Mouse (Mus musculus) stomach, postnatal 0 days (tissue): Measurements from ENCODE around the gene Adamtsl1. TPM values are rescaled to one million over a fixed set of nuclear protein-coding genes. Genes with fewer than 3 reads are reported as not detected.

Experiments used
- ATAC-seq: fragments of 200-750 bp; cut with Nextera tagmentation; 2 replicates; pipeline ENCODE4 v1.8.0; 2017; ENCODE audit not compliant: low FRiP score, low TSS enrichment
- DNase-seq: peaks from one replicate; pipeline ENCODE4 v3.0.0-alpha.2; 2016; ENCODE audit warnings: low spot score
- H3K27ac ChIP-seq: fragments of 300-500 bp; sonication (generic); replicated peaks from 2 replicates; pipeline ENCODE4 v1.5.1; 2014; ENCODE audit warnings: mild to moderate bottlenecking, control low read depth
- H3K27me3 ChIP-seq: fragments of 300-500 bp; sonication (generic); 2 replicates; pipeline ENCODE4 v1.6.1; 2014; ENCODE audit warnings: low read length; ENCODE audit not compliant: control insufficient read depth, insufficient read depth
- H3K36me3 ChIP-seq: fragments of 300-500 bp; sonication (generic); 2 replicates; pipeline ENCODE4 v1.6.1; 2014; ENCODE audit warnings: low read length, mixed read lengths; ENCODE audit not compliant: control insufficient read depth, insufficient read depth
- H3K4me1 ChIP-seq: fragments of 300-500 bp; sonication (generic); replicated peaks from 2 replicates; pipeline ENCODE4 v1.6.1; 2014; ENCODE audit warnings: antibody characterized with exemption; ENCODE audit not compliant: control insufficient read depth, insufficient read depth
- H3K4me2 ChIP-seq: fragments of 300-500 bp; sonication (generic); replicated peaks from 2 replicates; pipeline ENCODE4 v1.6.1; 2014; ENCODE audit warnings: low read depth, mild to moderate bottlenecking, control low read depth, moderate library complexity
- H3K4me3 ChIP-seq: fragments of 300-500 bp; sonication (generic); 2 replicates; pipeline ENCODE4 v1.5.1; 2014; ENCODE audit warnings: low read depth, low read length, control low read depth
- H3K9ac ChIP-seq: fragments of 300-500 bp; sonication (generic); 2 replicates; pipeline ENCODE4 v1.6.1; 2014; ENCODE audit warnings: mild to moderate bottlenecking, low read length, control low read depth, mixed read lengths
- H3K9me3 ChIP-seq: fragments of 300-500 bp; sonication (generic); 2 replicates; pipeline ENCODE4 v1.6.1; 2016; ENCODE audit warnings: low read length; ENCODE audit not compliant: control insufficient read depth
- CTCF ChIP-seq: IDR thresholded peaks from 2 replicates; pipeline ENCODE4 v1.5.1; 2016; ENCODE audit warnings: antibody characterized with exemption, low read depth, mild to moderate bottlenecking, moderate library complexity
- EP300 ChIP-seq: optimal IDR thresholded peaks from 2 replicates; pipeline ENCODE3; 2016; ENCODE audit warnings: antibody characterized with exemption
- WGBS: fragments of 180-500 bp; shearing (Covaris S2); extraction: QIAGEN DNeasy Blood & Tissue Kit; methylation state at CpG from one replicate; pipeline ENCODE4 v1.1.7; 2014; 5-methylcytosine and 5-hydroxymethylcytosine counted together
- polyA plus RNA-seq: library from polyadenylated mRNA; unstranded; fragments of >200 nt; fragmentation: Nextera tagmentation; extraction: Ambion mirVana; gene quantifications from 2 replicates; pipeline ENCODE4 v1.2.1, GENCODE M21; 2015

The Adamtsl1 gene
- polyA plus RNA-seq, 1 experiment from 2014 or later = 7.3 TPM

GRCm38 (mm10) chr4:85783768-85784379 lies 269.9 kb downstream of the Adamtsl1 start:
- DNase-seq (no peak), ATAC-seq (no peak)
- H3K4me1 ChIP-seq = no peaks in the 10 kb centered on the region
- H3K4me3 ChIP-seq = no peak overlapping the region
- no peak overlapping the region for H3K27ac ChIP-seq
- H3K9me3 ChIP-seq = no peaks in the 10 kb centered on the region
- H3K4me2 ChIP-seq = no peak overlapping the region
- no peak for TF ChIP-seq CTCF
- no peak for TF ChIP-seq EP300
- 25% methylated on average over 6 of the region's 6 CpGs for WGBS
- H3K27me3 ChIP-seq = no peaks in the 10 kb centered on the region
- H3K9ac ChIP-seq = no peak overlapping the region
- no peaks in the 10 kb centered on the region for H3K36me3 ChIP-seq

GRCm38 (mm10) chr4:85784428-85784827 lies 270.5 kb downstream of the Adamtsl1 start:
- WGBS = 46% methylated on average over 4 of the region's 4 CpGs
- DNase-seq = no peak

GRCm38 (mm10) chr4:85790226-85790625 lies 276.3 kb downstream of the Adamtsl1 start:
- ATAC-seq = no peak
- H3K36me3 ChIP-seq = no peaks in the 10 kb centered on the region
- H3K27ac ChIP-seq = no peak overlapping the region
- no peak for DNase-seq
- no peak overlapping the region for H3K4me3 ChIP-seq
- H3K9me3 ChIP-seq = no peaks in the 10 kb centered on the region
- H3K9ac ChIP-seq = no peak overlapping the region
- H3K4me1 ChIP-seq = no peaks in the 10 kb centered on the region
- no peak overlapping the region for H3K4me2 ChIP-seq
- 61% methylated on average over 2 of the region's 2 CpGs for whole genome bisulfite sequencing
- no peaks in the 10 kb centered on the region for H3K27me3 ChIP-seq
- TF ChIP-seq CTCF (no peak), EP300 (no peak)

More at GRCm38 (mm10) chr4:85784428-85784827, 270.5 kb downstream of the Adamtsl1 start:
- no peak overlapping the region for H3K9ac ChIP-seq
- H3K4me2 ChIP-seq = no peak overlapping the region
- no peaks in the 10 kb centered on the region for H3K9me3 ChIP-seq
- ATAC-seq = no peak
- H3K27me3 ChIP-seq = no peaks in the 10 kb centered on the region
- H3K27ac ChIP-seq = no peak overlapping the region
- no peak overlapping the region for H3K4me3 ChIP-seq
- no peak for TF ChIP-seq EP300
- peak; percentile 62 for TF ChIP-seq CTCF
- H3K36me3 ChIP-seq = no peaks in the 10 kb centered on the region
- H3K4me1 ChIP-seq = no peaks in the 10 kb centered on the region

- ATAC-seq (peak; percentile 80; the same call in 1 of the 2 replicates), DNase-seq (peak; percentile 77)
- no peak overlapping the region for H3K9ac ChIP-seq
- H3K9me3 ChIP-seq = no peaks in the 10 kb centered on the region
- H3K4me3 ChIP-seq = no peak overlapping the region
- H3K4me1 ChIP-seq = no peaks in the 10 kb centered on the region
- no peak overlapping the region for H3K27ac ChIP-seq
- 2% methylated on average over 8 of the region's 8 CpGs for WGBS
- no peak overlapping the region for H3K4me2 ChIP-seq
- no peak for TF ChIP-seq EP300
- peak; percentile 99 for TF ChIP-seq CTCF
- H3K36me3 ChIP-seq = no peaks in the 10 kb centered on the region
- H3K27me3 ChIP-seq = no peaks in the 10 kb centered on the region
Measured at GRCm38 (mm10) chr4:85801805-85802204, 287.8 kb downstream of the Adamtsl1 start.

GRCm38 (mm10) chr4:85814418-85814817 lies 300.4 kb downstream of the Adamtsl1 start:
- DNase-seq (no peak), ATAC-seq (no peak)
- 65% methylated on average over 3 of the region's 3 CpGs for WGBS
- no peak overlapping the region for H3K4me2 ChIP-seq
- no peaks in the 10 kb centered on the region for H3K36me3 ChIP-seq
- H3K27ac ChIP-seq = no peak overlapping the region
- no peaks in the 10 kb centered on the region for H3K9me3 ChIP-seq
- H3K4me3 ChIP-seq = no peak overlapping the region
- TF ChIP-seq CTCF = no peak
- no peak for TF ChIP-seq EP300
- H3K9ac ChIP-seq = no peak overlapping the region
- no peaks in the 10 kb centered on the region for H3K27me3 ChIP-seq
- no peaks in the 10 kb centered on the region for H3K4me1 ChIP-seq

GRCm38 (mm10) chr4:85818504-85818903 lies 304.5 kb downstream of the Adamtsl1 start:
- Histone ChIP-seq H3K4me2 (no peak overlapping the region), H3K9ac (no peak overlapping the region), H3K4me1 (no peaks in the 10 kb centered on the region), H3K27ac (no peak overlapping the region), H3K27me3 (no peaks in the 10 kb centered on the region), H3K36me3 (no peaks in the 10 kb centered on the region), H3K4me3 (no peak overlapping the region), H3K9me3 (no peaks in the 10 kb centered on the region)
- 59% methylated on average over 2 of the region's 2 CpGs for WGBS
- ATAC-seq (no peak), DNase-seq (no peak)
- TF ChIP-seq CTCF = no peak
- no peak for TF ChIP-seq EP300
